ENCODE assay signal across 10 mouse cellular contexts in genomic region chr2:148521966-148522575, GRCm38 (mm10).
DNase-seq lines count a peak whose midpoint lies in the region; ATAC-seq and TF ChIP-seq lines count a peak whose summit lies in the region.
"Had no signal": no experiment of that assay in that cellular context is flagged by ENCODE, and none has a peak within 500 bp of the region (broad histone marks: within the 10 kb centered on the region; RNA-seq: fewer than 3 reads in every experiment).

No protein-coding gene starts in this region.

- no peak overlapping the region for H3K4me2 ChIP-seq in liver, embryonic 15.5 days
- H3K4me2 ChIP-seq: midbrain, embryonic 11.5 days had no signal

- WGBS in lung, adult 2 months: 61% methylated on average over 5 of the region's 5 CpGs
- WGBS in liver, embryonic 15.5 days (ENCODE audit: insufficient replicate concordance): 18% methylated on average over 5 of the region's 5 CpGs
- WGBS in thymus, adult 2 months: 24% methylated on average over 5 of the region's 5 CpGs

- H3K36me3 ChIP-seq in liver, embryonic 15.5 days (replicated peaks): no peaks in the 10 kb centered on the region
- H3K36me3 ChIP-seq in thymus, adult 2 months (ENCODE audit: control insufficient read depth, insufficient read depth, low read length): no peaks in the 10 kb centered on the region

- peak overlapping the region; percentile 67 for H3K27ac ChIP-seq in embryonic fibroblast, embryonic 13.5 days (ENCODE audit: insufficient read depth, low read length)
- no peak overlapping the region for H3K27ac ChIP-seq in liver, embryonic 15.5 days (replicated peaks)
- H3K27ac ChIP-seq in thymus, adult 2 months (ENCODE audit: control insufficient read depth, insufficient read depth, low read length): no peak overlapping the region
- H3K27ac ChIP-seq: layer of hippocampus, adult 2 months had no signal

- H3K27me3 ChIP-seq in liver, embryonic 15.5 days: no peaks in the 10 kb centered on the region
- H3K27me3 ChIP-seq in thymus, adult 2 months (ENCODE audit: control insufficient read depth, insufficient read depth, low read length): no peaks in the 10 kb centered on the region

- no peak for TF ChIP-seq POLR2A in lung, adult 2 months (IDR thresholded peaks at IDR 0.05; ENCODE audit: borderline replicate concordance, extremely low read depth, low read depth, low read length)
- no peak for TF ChIP-seq POLR2A in embryonic fibroblast, embryonic 13.5 days (IDR thresholded peaks at IDR 0.05; ENCODE audit: low read depth, low read length)
- TF ChIP-seq POLR2A in thymus, adult 2 months (IDR thresholded peaks at IDR 0.05; ENCODE audit: control insufficient read depth, extremely low read depth, insufficient read depth, low read length, poor library complexity): no peak

- peak; percentile 37 to 43 for DNase-seq in lung, adult 18-20 months
- no peak for DNase-seq in lung, adult 2 months
- no peak for DNase-seq in thymus, adult 2 months
- no peak for DNase-seq in cerebellum, adult 9-11 months
- DNase-seq: thymus, postnatal 25 days had no signal

- H3K9ac ChIP-seq in liver, embryonic 15.5 days: no peak overlapping the region

- H3K4me1 ChIP-seq in lung, adult 2 months (ENCODE audit: control insufficient read depth, insufficient read depth, low read length): peaks cover 14% of the 10 kb centered on the region
- H3K4me1 ChIP-seq in embryonic fibroblast, embryonic 13.5 days (ENCODE audit: control insufficient read depth, insufficient read depth, low read length): peaks cover 19% of the 10 kb centered on the region
- H3K4me1 ChIP-seq in liver, embryonic 15.5 days (replicated peaks): no peaks in the 10 kb centered on the region
- no peaks in the 10 kb centered on the region for H3K4me1 ChIP-seq in thymus, adult 2 months (replicated peaks; ENCODE audit: control insufficient read depth, insufficient read depth, low read length)

- H3K9me3 ChIP-seq in liver, embryonic 15.5 days (replicated peaks): no peaks in the 10 kb centered on the region

- no peak for TF ChIP-seq CTCF in lung, adult 2 months (IDR thresholded peaks at IDR 0.05; ENCODE audit: insufficient read depth, low read length)
- no peak for TF ChIP-seq CTCF in embryonic fibroblast, embryonic 13.5 days (IDR thresholded peaks at IDR 0.05; ENCODE audit: borderline replicate concordance, insufficient read depth, low read length)
- no peak for TF ChIP-seq CTCF in thymus, adult 2 months (IDR thresholded peaks at IDR 0.05; ENCODE audit: borderline replicate concordance, control insufficient read depth, extremely low read depth, insufficient read depth, low read length, poor library complexity)

- no peak overlapping the region for H3K4me3 ChIP-seq in lung, adult 2 months (replicated peaks; ENCODE audit: extremely low read depth, low read depth, low read length)
- H3K4me3 ChIP-seq in embryonic fibroblast, embryonic 13.5 days (ENCODE audit: insufficient read depth, low read length): no peak overlapping the region
- no peak overlapping the region for H3K4me3 ChIP-seq in liver, embryonic 15.5 days (replicated peaks)
- H3K4me3 ChIP-seq in thymus, adult 2 months (ENCODE audit: control insufficient read depth, insufficient read depth, low read length): no peak overlapping the region
- H3K4me3 ChIP-seq: layer of hippocampus, adult 2 months had no signal

- 0 out of 2 replicates have a peak, but pooled peaks have one; percentile 42 for ATAC-seq in liver, embryonic 15.5 days (ENCODE audit: insufficient read depth)
- ATAC-seq in neutrophil, adult 5-6 weeks (ENCODE audit: extremely low read depth, insufficient number of reproducible peaks, low FRiP score, poor library complexity, severe bottlenecking): peak; percentile 95

Comparison
In these comparisons a context has a peak if more than half of its experiments do, and no peak if none do; other contexts are left out.
1. DNase-seq: peak in lung, adult 18-20 months (2 of 2); none in lung, adult 2 months (single experiment), thymus, adult 2 months (single experiment) and cerebellum, adult 9-11 months (single experiment).